Mouse (Mus musculus) embryonic fibroblast, embryonic 13.5 days (primary cell): ENCODE data around the gene Lhfpl2.

Experiments used
- CTCF ChIP-seq: IDR thresholded peaks from 2 replicates; pipeline ENCODE4 v1.5.1; 2011; ENCODE audit warnings: mild to moderate bottlenecking, control low read depth, low read length, moderate library complexity, borderline replicate concordance; ENCODE audit not compliant: insufficient read depth
- POLR2A ChIP-seq: IDR thresholded peaks from 2 replicates; pipeline ENCODE4 v1.6.1; 2011; ENCODE audit warnings: low read depth, mild to moderate bottlenecking, control low read depth, low read length, moderate library complexity

- TF ChIP-seq CTCF (no peak), POLR2A (no peak)
Measured at GRCm38 (mm10) chr13:94231871-94232270, 174.3 kb downstream of the Lhfpl2 start.
